Mouse (Mus musculus): ENCODE data around the gene Trak1.

The Trak1 gene

GRCm38 (mm10) chr9:121298065-121298398, 730 bp downstream of the Trak1 start:
- DNase-seq: no peak

GRCm38 (mm10) chr9:121298411-121299091, 1.2 kb downstream of the Trak1 start:
- DNase-seq: peak; percentile 70

- no peak for DNase-seq
Observed at GRCm38 (mm10) chr9:121299223-121299755, 2.0 kb downstream of the Trak1 start.

- DNase-seq: no peak
Observed at GRCm38 (mm10) chr9:121299976-121300570, 2.8 kb downstream of the Trak1 start.

GRCm38 (mm10) chr9:121301041-121301920, 4.0 kb downstream of the Trak1 start:
- DNase-seq: peak; percentile 61

- peak; percentile 62 for DNase-seq
Observed at GRCm38 (mm10) chr9:121302543-121302942, 5.2 kb downstream of the Trak1 start.

GRCm38 (mm10) chr9:121303086-121303485, 5.8 kb downstream of the Trak1 start:
- no peak for DNase-seq

- no peak for DNase-seq
Observed at GRCm38 (mm10) chr9:121303748-121304147, 6.4 kb downstream of the Trak1 start.

GRCm38 (mm10) chr9:121304520-121304919, 7.2 kb downstream of the Trak1 start:
- DNase-seq: no peak

- no peak for DNase-seq
Observed at GRCm38 (mm10) chr9:121305456-121305855, 8.2 kb downstream of the Trak1 start.

- DNase-seq: no peak
Observed at GRCm38 (mm10) chr9:121309287-121309686, 12.0 kb downstream of the Trak1 start.

GRCm38 (mm10) chr9:121310501-121310900, 13.2 kb downstream of the Trak1 start:
- DNase-seq: no peak

GRCm38 (mm10) chr9:121311846-121312236, 14.5 kb downstream of the Trak1 start:
- no peak for DNase-seq

GRCm38 (mm10) chr9:121312237-121312891, 15.1 kb downstream of the Trak1 start:
- no peak for DNase-seq

GRCm38 (mm10) chr9:121313656-121314374, 16.5 kb downstream of the Trak1 start:
- DNase-seq: peak; percentile 69

- no peak for DNase-seq
Observed at GRCm38 (mm10) chr9:121314541-121315152, 17.3 kb downstream of the Trak1 start.

- DNase-seq: no peak
Observed at GRCm38 (mm10) chr9:121315901-121316595, 18.7 kb downstream of the Trak1 start.

- DNase-seq: peak; percentile 46
Observed at GRCm38 (mm10) chr9:121316621-121317405, 19.5 kb downstream of the Trak1 start.

GRCm38 (mm10) chr9:121319323-121319966, 22.1 kb downstream of the Trak1 start:
- DNase-seq: no peak

GRCm38 (mm10) chr9:121320433-121320832, 23.1 kb downstream of the Trak1 start:
- no peak for DNase-seq
